Mouse (Mus musculus) olfactory bulb, adult 2 months (tissue): ENCODE measurements around the gene Olfr58.
"Not testable (repeated sequence)": the region's sequence is repeated elsewhere in the genome, so short reads cannot be mapped to it uniquely, and the experiment has no call there.

ENCODE experiments used
- CTCF ChIP-seq: fragments of 200-500 bp; IDR thresholded peaks from 2 replicates; pipeline ENCODE4 v1.5.1; 2012; ENCODE audit warnings: low read depth, mild to moderate bottlenecking, low read length, moderate library complexity; ENCODE audit not compliant: insufficient read depth
- POLR2A ChIP-seq: fragments of 200-500 bp; IDR thresholded peaks from 2 replicates; pipeline ENCODE4 v1.6.1; 2012; ENCODE audit warnings: mild to moderate bottlenecking, low read depth, low read length, moderate library complexity; ENCODE audit not compliant: insufficient read depth

DNA sequence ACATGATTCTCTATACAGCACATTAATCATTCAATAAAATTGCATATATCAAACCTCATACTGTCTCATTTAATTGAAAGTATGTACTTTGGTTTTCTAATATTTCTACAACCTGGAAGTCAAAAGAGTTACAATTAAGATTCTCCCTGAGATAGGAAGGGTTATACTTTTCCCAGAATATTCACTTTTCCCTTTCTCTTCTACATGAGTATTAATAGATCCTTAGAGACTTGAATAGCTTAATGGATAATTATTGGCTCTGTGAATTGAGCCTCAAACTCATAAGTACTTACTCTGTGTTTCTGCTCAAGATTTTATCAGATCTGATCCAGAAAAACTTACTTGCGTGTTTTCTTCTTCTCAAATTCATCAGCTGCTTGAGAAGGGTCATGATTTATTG, 24.5 kb downstream of the Olfr58 start, which contains the start of gene Olfr859:
- TF ChIP-seq POLR2A, CTCF: not testable (repeated sequence)
